Mouse (Mus musculus): Measurements from ENCODE around the gene Adam19. TPM values are rescaled to one million over a fixed set of nuclear protein-coding genes. Genes with fewer than 3 reads are reported as not detected.

Adam19 gene
- polyA plus RNA-seq, 1 experiment from 2014 or later: 14.5 TPM

Small RNAs within 50 kb of the gene (microRNA-seq; reads per million reads assigned to microRNA genes)
- gene Mir7239 (not detected), gene Mir8100 (not detected)

Other genes starting within 250 kb of the Adam19 start
- gene Clint1, start 203.9 kb upstream of the Adam19 start, polyA plus RNA-seq (2014; fragmentation: Nextera tagmentation; extraction: Ambion mirVana): 39.0 and 45.4 TPM in 2 replicates
- gene Lsm11, start 111.1 kb upstream of the Adam19 start, polyA plus RNA-seq (2014; fragmentation: Nextera tagmentation; extraction: Ambion mirVana): 30.5 and 36.2 TPM in 2 replicates
- 8.7 and 9.4 TPM in 2 replicates for gene Thg1l, start 100.5 kb upstream of the Adam19 start, polyA plus RNA-seq (2014; fragmentation: Nextera tagmentation; extraction: Ambion mirVana)
- 0.08 and 0.09 TPM in 2 replicates for gene Sox30, start 75.7 kb upstream of the Adam19 start, polyA plus RNA-seq (2014; fragmentation: Nextera tagmentation; extraction: Ambion mirVana)
- 4.4 and 6.6 TPM in 2 replicates for gene Gm12166, start 3.7 kb upstream of the Adam19 start, polyA plus RNA-seq (2014; fragmentation: Nextera tagmentation; extraction: Ambion mirVana)
- gene Nipal4, start 110.5 kb downstream of the Adam19 start, polyA plus RNA-seq (2014; fragmentation: Nextera tagmentation; extraction: Ambion mirVana): 0.38 and 0.46 TPM in 2 replicates
- 2.8 and 3.5 TPM in 2 replicates for gene Fndc9, start 179.5 kb downstream of the Adam19 start, polyA plus RNA-seq (2014; fragmentation: Nextera tagmentation; extraction: Ambion mirVana)

Data from hindbrain, embryonic 14.5 days (tissue).